Comparison of ENCODE assay signal across 14 mouse cellular contexts in the genomic region with DNA sequence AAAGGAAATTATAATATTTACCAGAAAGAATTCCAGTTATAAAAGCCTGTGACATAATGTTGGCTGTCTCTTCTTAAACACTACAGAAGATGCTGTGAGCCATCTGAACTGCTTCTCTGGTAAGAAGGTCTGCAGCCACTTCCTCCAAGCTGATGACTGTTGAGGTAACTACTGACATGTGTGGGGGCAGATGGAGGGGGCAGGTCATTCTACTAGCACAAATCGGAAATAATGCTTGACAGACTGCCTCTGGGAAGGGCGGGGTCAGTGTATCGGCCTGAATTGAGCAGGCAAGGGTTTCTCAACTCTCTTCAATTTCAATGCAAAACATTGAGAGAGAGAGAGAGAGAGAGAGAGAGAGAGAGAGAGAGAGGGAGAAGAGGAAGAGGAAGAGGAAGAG.
"Had no signal": no experiment of that assay in that cellular context is flagged by ENCODE, and none has a peak within 500 bp of the region (broad histone marks: within the 10 kb centered on the region; RNA-seq: fewer than 3 reads in every experiment).

No protein-coding gene starts in this region.

- H3K9me3 ChIP-seq: limb, embryonic 13.5 days; midbrain, embryonic 13.5 days; neural tube, embryonic 15.5 days; stomach, embryonic 15.5 days had no signal

- ATAC-seq: midbrain, embryonic 13.5 days had no signal

- H3K9ac ChIP-seq: limb, embryonic 13.5 days; liver, embryonic 14.5 days; midbrain, embryonic 13.5 days; neural tube, embryonic 15.5 days; stomach, embryonic 15.5 days had no signal

- H3K27ac ChIP-seq: layer of hippocampus, adult 2 months; limb, embryonic 13.5 days; liver, embryonic 14.5 days; midbrain, embryonic 13.5 days; neural tube, embryonic 15.5 days; stomach, embryonic 15.5 days had no signal

- H3K4me2 ChIP-seq: limb, embryonic 13.5 days; midbrain, embryonic 13.5 days; neural tube, embryonic 15.5 days; stomach, embryonic 15.5 days had no signal

- H3K4me1 ChIP-seq: limb, embryonic 13.5 days; midbrain, embryonic 13.5 days; neural tube, embryonic 15.5 days; stomach, embryonic 15.5 days had no signal

- H3K27me3 ChIP-seq: limb, embryonic 13.5 days; midbrain, embryonic 13.5 days; neural tube, embryonic 15.5 days; stomach, embryonic 15.5 days had no signal

- DNase-seq: kidney, postnatal 10 days; kidney, postnatal 4 days; left cerebral cortex, postnatal 4 days; lung, adult 18-20 months; lung, postnatal 36 days; right cerebral cortex, adult 18-20 months; right cerebral cortex, postnatal 25 days; thymus, postnatal 4 days had no signal

- H3K4me3 ChIP-seq: layer of hippocampus, adult 2 months; limb, embryonic 13.5 days; midbrain, embryonic 13.5 days; neural tube, embryonic 15.5 days; stomach, embryonic 15.5 days had no signal
